Mouse (Mus musculus): Measurements from ENCODE around the gene Hspa1l. TPM values are rescaled to one million over a fixed set of nuclear protein-coding genes. Genes with fewer than 3 reads are reported as not detected.

Gene Hspa1l
- polyA plus RNA-seq, 1 experiment from 2014 or later, result 2.1 TPM

Other genes with a start within 250 kb of the Hspa1l start
- 0.11 and 0.21 TPM in 2 replicates for gene C4b, start 228.8 kb upstream of the Hspa1l start, polyA plus RNA-seq (2015; fragmentation: Nextera tagmentation; extraction: Ambion mirVana)
- gene Cyp21a1, start 168.1 kb upstream of the Hspa1l start, polyA plus RNA-seq (2015; fragmentation: Nextera tagmentation; extraction: Ambion mirVana), result not detected in 2 replicates
- 17.4 and 18.3 TPM in 2 replicates for gene Stk19, start 135.8 kb upstream of the Hspa1l start, polyA plus RNA-seq (2015; fragmentation: Nextera tagmentation; extraction: Ambion mirVana)
- gene Dxo, start 135.7 kb upstream of the Hspa1l start, polyA plus RNA-seq (2015; fragmentation: Nextera tagmentation; extraction: Ambion mirVana), result 32.3 and 34.9 TPM in 2 replicates
- gene Skiv2l, start 122.5 kb upstream of the Hspa1l start, polyA plus RNA-seq (2015; fragmentation: Nextera tagmentation; extraction: Ambion mirVana), result 27.3 and 30.6 TPM in 2 replicates
- 68.5 and 70.9 TPM in 2 replicates for gene Nelfe, start 122.3 kb upstream of the Hspa1l start, polyA plus RNA-seq (2015; fragmentation: Nextera tagmentation; extraction: Ambion mirVana)
- 2.3 and 5.6 TPM in 2 replicates for gene Cfb, start 110.2 kb upstream of the Hspa1l start, polyA plus RNA-seq (2015; fragmentation: Nextera tagmentation; extraction: Ambion mirVana)
- gene Zbtb12, start 93.2 kb upstream of the Hspa1l start, polyA plus RNA-seq (2015; fragmentation: Nextera tagmentation; extraction: Ambion mirVana), result 1.5 and 2.0 TPM in 2 replicates
- not detected in 2 replicates for gene Gm20547, start 90.7 kb upstream of the Hspa1l start, polyA plus RNA-seq (2015; fragmentation: Nextera tagmentation; extraction: Ambion mirVana)
- 0.84 and 1.9 TPM in 2 replicates for gene C2, start 74.4 kb upstream of the Hspa1l start, polyA plus RNA-seq (2015; fragmentation: Nextera tagmentation; extraction: Ambion mirVana)
- 38.8 and 42.4 TPM in 2 replicates for gene Ehmt2, start 74.2 kb upstream of the Hspa1l start, polyA plus RNA-seq (2015; fragmentation: Nextera tagmentation; extraction: Ambion mirVana)
- gene Slc44a4, start 58.2 kb upstream of the Hspa1l start, polyA plus RNA-seq (2015; fragmentation: Nextera tagmentation; extraction: Ambion mirVana), result 0.15 TPM in 1 of 2 replicates, not detected in the other
- gene Neu1, start 41.5 kb upstream of the Hspa1l start, polyA plus RNA-seq (2015; fragmentation: Nextera tagmentation; extraction: Ambion mirVana), result 18.1 and 19.2 TPM in 2 replicates
- gene Hspa1b, start 13.5 kb upstream of the Hspa1l start, polyA plus RNA-seq (2015; fragmentation: Nextera tagmentation; extraction: Ambion mirVana), result 0.19 and 0.20 TPM in 2 replicates
- not detected in 2 replicates for gene Gm20481, start 2.8 kb upstream of the Hspa1l start, polyA plus RNA-seq (2015; fragmentation: Nextera tagmentation; extraction: Ambion mirVana)
- gene Hspa1a, start 547 bp upstream of the Hspa1l start, polyA plus RNA-seq (2015; fragmentation: Nextera tagmentation; extraction: Ambion mirVana), result 3.9 TPM in 2 replicates
- 145 and 153 TPM in 2 replicates for gene Lsm2, start 9.2 kb downstream of the Hspa1l start, polyA plus RNA-seq (2015; fragmentation: Nextera tagmentation; extraction: Ambion mirVana)
- 59.9 and 63.0 TPM in 2 replicates for gene Vars, start 28.3 kb downstream of the Hspa1l start, polyA plus RNA-seq (2015; fragmentation: Nextera tagmentation; extraction: Ambion mirVana)
- 0.45 and 0.52 TPM in 2 replicates for gene Vwa7, start 43.9 kb downstream of the Hspa1l start, polyA plus RNA-seq (2015; fragmentation: Nextera tagmentation; extraction: Ambion mirVana)
- gene Sapcd1, start 55.3 kb downstream of the Hspa1l start, polyA plus RNA-seq (2015; fragmentation: Nextera tagmentation; extraction: Ambion mirVana), result 3.2 and 4.2 TPM in 2 replicates
- 4.0 and 4.1 TPM in 2 replicates for gene Msh5, start 74.0 kb downstream of the Hspa1l start, polyA plus RNA-seq (2015; fragmentation: Nextera tagmentation; extraction: Ambion mirVana)
- 351 and 389 TPM in 2 replicates for gene Clic1, start 77.3 kb downstream of the Hspa1l start, polyA plus RNA-seq (2015; fragmentation: Nextera tagmentation; extraction: Ambion mirVana)
- 194 and 207 TPM in 2 replicates for gene Ddah2, start 86.3 kb downstream of the Hspa1l start, polyA plus RNA-seq (2015; fragmentation: Nextera tagmentation; extraction: Ambion mirVana)
- gene Ly6g6c, start 92.7 kb downstream of the Hspa1l start, polyA plus RNA-seq (2015; fragmentation: Nextera tagmentation; extraction: Ambion mirVana), result not detected in 2 replicates
- gene Mpig6b, start 93.5 kb downstream of the Hspa1l start, polyA plus RNA-seq (2015; fragmentation: Nextera tagmentation; extraction: Ambion mirVana), result 0.92 and 1.4 TPM in 2 replicates
- 0.36 and 0.62 TPM in 2 replicates for gene Ly6g6e, start 104.2 kb downstream of the Hspa1l start, polyA plus RNA-seq (2015; fragmentation: Nextera tagmentation; extraction: Ambion mirVana)
- gene Ly6g6d, start 105.4 kb downstream of the Hspa1l start, polyA plus RNA-seq (2015; fragmentation: Nextera tagmentation; extraction: Ambion mirVana), result 1.7 and 1.9 TPM in 2 replicates
- gene Ly6g6f, start 112.9 kb downstream of the Hspa1l start, polyA plus RNA-seq (2015; fragmentation: Nextera tagmentation; extraction: Ambion mirVana), result 0.73 and 1.0 TPM in 2 replicates
- 67.0 and 69.5 TPM in 2 replicates for gene Abhd16a, start 116.6 kb downstream of the Hspa1l start, polyA plus RNA-seq (2015; fragmentation: Nextera tagmentation; extraction: Ambion mirVana)
- not detected in 2 replicates for gene Ly6g5c, start 135.6 kb downstream of the Hspa1l start, polyA plus RNA-seq (2015; fragmentation: Nextera tagmentation; extraction: Ambion mirVana)
- gene Ly6g5b, start 142.7 kb downstream of the Hspa1l start, polyA plus RNA-seq (2015; fragmentation: Nextera tagmentation; extraction: Ambion mirVana), result 0.40 and 0.80 TPM in 2 replicates
- gene Gpank1, start 148.8 kb downstream of the Hspa1l start, polyA plus RNA-seq (2015; fragmentation: Nextera tagmentation; extraction: Ambion mirVana), result 10.7 and 14.1 TPM in 2 replicates
- gene Csnk2b, start 149.3 kb downstream of the Hspa1l start, polyA plus RNA-seq (2015; fragmentation: Nextera tagmentation; extraction: Ambion mirVana), result 215 and 231 TPM in 2 replicates
- gene D17H6S53E, start 153.7 kb downstream of the Hspa1l start, polyA plus RNA-seq (2015; fragmentation: Nextera tagmentation; extraction: Ambion mirVana), result 8.7 and 9.7 TPM in 2 replicates
- 2.2 and 19.0 TPM in 2 replicates for gene Apom, start 159.3 kb downstream of the Hspa1l start, polyA plus RNA-seq (2015; fragmentation: Nextera tagmentation; extraction: Ambion mirVana)
- 45.1 and 46.1 TPM in 2 replicates for gene Bag6, start 162.5 kb downstream of the Hspa1l start, polyA plus RNA-seq (2015; fragmentation: Nextera tagmentation; extraction: Ambion mirVana)
- gene Prrc2a, start 192.2 kb downstream of the Hspa1l start, polyA plus RNA-seq (2015; fragmentation: Nextera tagmentation; extraction: Ambion mirVana), result 124 and 130 TPM in 2 replicates
- 6.5 and 7.8 TPM in 2 replicates for gene Aif1, start 203.4 kb downstream of the Hspa1l start, polyA plus RNA-seq (2015; fragmentation: Nextera tagmentation; extraction: Ambion mirVana)
- 8.6 and 9.9 TPM in 2 replicates for gene Lst1, start 215.7 kb downstream of the Hspa1l start, polyA plus RNA-seq (2015; fragmentation: Nextera tagmentation; extraction: Ambion mirVana)
- gene Ltb, start 221.7 kb downstream of the Hspa1l start, polyA plus RNA-seq (2015; fragmentation: Nextera tagmentation; extraction: Ambion mirVana), result 0.64 TPM in 1 of 2 replicates, not detected in the other
- gene Tnf, start 229.3 kb downstream of the Hspa1l start, polyA plus RNA-seq (2015; fragmentation: Nextera tagmentation; extraction: Ambion mirVana), result 0.12 and 0.23 TPM in 2 replicates
- gene Lta, start 232.6 kb downstream of the Hspa1l start, polyA plus RNA-seq (2015; fragmentation: Nextera tagmentation; extraction: Ambion mirVana), result not detected in 2 replicates
- gene Gm16181, start 248.1 kb downstream of the Hspa1l start, polyA plus RNA-seq (2015; fragmentation: Nextera tagmentation; extraction: Ambion mirVana), result not detected in 2 replicates